Mouse (Mus musculus): ENCODE data around the gene Spint4. TPM values are rescaled to one million over a fixed set of nuclear protein-coding genes. Genes with fewer than 3 reads are reported as not detected.

The Spint4 gene
- total RNA-seq, 2 experiments from 2014 or later, result not detected

DNA sequence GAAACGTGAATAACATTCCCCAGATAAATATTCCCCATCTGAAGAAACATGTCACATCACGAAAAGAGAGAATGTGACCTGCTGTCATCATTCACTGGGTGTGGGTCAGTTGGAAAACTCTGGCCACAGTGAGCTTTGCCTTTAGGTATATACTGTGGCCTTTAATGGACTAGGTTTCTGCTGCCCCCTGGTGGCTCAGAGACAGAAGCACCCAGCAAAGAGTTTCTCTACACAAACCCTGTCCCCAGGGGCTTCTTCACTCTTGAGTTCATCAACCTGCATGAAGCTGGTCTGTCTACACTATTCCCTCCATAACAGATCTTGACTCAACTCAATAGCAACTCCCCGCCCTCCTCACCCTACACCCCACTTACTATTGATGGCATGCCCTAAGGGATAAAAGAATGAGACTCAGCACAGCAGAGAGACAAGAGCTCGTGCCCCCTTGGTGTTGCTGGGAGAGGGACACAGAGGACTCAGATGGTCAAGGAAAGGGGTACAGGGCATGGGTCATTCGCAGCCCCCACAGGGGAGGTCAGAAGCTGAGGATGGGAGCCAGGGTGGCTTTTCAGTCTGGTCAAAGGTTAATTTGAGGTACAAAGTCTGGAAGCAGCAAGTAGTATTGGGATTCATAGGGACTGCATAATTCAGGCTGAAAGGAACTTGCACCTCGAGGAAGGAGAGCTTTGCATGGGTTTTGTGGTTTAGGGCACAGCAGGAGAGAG lies 27.8 kb downstream of the Spint4 start:
- DNase-seq (ENCODE audit: low spot score), result no peak
- intact Hi-C loops (cut with DNase I), result loop anchor here (1.0 to 2.0 kb wide), 2 partner anchors 47 to 133 kb away; partner anchors contain the start of gene Eppin

DNA sequence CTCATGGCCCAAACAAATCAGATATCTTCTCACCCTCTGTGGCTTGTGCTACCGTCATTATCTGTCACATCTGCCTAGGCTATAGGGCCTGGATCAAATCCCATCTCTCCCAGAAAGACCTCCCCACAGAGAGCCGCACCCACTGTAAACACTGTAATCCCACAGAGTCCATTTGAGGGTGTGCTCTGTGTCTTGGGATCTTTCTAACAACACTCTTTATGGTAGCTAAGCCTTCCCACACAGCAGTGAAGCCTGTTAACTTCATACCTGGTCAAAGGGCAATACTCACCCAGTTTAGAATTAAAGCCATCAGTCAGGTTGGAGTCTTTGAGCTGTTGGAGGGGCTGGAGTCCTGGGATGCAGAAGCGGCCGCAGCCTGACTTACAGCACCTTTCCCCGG lies 33.4 kb downstream of the Spint4 start:
- no peak for DNase-seq (ENCODE audit: low spot score)
- intact Hi-C loops (cut with DNase I), result no loop called here

DNA sequence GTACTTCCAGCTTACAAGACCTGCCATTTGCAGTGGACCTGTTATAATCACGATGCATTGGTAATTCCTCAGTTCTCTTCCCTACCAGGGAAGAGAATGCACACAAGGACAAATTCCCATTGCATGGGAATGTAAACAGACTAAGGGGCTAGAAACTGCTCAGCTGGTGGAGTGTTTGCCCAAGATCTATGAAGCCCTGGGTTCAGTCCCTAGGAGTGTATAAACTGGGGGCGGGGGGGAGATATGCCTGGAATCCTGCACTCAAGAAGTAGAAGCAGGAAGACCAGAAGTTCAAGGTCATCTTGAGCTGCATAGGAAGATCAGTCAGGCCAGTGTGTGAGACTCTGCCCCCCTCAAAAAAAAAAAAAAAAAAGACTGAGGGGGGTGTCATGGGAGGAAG lies 35.0 kb downstream of the Spint4 start:
- intact Hi-C loops (cut with DNase I), result no loop called here
- no peak for DNase-seq (ENCODE audit: low spot score)

DNA sequence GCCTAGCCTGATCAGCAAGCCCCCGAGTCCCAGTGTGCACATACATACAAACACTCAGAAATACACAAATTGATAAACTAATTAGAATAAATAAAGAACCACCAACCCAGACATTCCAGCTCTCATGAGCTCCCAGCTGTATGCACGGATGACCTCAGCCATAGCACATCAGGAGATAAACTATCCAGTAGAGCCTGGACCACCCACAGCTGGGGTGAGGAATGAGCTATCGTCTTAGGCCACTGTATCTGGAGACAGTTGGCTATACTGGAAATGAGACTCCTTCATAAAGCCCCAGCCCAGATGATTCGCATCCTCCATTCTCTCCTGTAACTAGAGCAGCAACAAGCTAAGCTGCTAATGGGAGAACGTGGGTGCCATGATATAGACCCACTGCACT lies 36.5 kb downstream of the Spint4 start:
- no peak for DNase-seq (ENCODE audit: low spot score)
- intact Hi-C loops (cut with DNase I), result no loop called here

DNA sequence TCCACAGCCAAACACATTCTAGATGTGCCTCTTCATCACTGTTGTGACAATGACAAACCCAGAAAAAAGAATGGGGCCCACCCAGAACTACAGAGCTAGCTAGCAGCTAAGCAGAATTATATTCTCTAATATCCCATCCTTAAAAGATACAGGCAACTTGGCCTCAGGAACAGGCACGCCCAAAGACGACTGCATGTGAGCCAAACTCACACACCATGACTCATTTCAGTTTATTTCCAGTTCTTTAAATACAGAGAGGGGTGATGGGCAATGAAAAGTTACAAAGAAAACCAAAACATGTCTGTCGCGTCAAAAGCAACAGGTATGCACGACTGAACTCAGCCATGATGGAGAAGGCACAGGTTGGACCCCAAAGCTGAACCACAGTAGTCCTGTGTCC lies 37.1 kb downstream of the Spint4 start:
- intact Hi-C loops (cut with DNase I), result no loop called here
- no peak for DNase-seq (ENCODE audit: low spot score)

DNA sequence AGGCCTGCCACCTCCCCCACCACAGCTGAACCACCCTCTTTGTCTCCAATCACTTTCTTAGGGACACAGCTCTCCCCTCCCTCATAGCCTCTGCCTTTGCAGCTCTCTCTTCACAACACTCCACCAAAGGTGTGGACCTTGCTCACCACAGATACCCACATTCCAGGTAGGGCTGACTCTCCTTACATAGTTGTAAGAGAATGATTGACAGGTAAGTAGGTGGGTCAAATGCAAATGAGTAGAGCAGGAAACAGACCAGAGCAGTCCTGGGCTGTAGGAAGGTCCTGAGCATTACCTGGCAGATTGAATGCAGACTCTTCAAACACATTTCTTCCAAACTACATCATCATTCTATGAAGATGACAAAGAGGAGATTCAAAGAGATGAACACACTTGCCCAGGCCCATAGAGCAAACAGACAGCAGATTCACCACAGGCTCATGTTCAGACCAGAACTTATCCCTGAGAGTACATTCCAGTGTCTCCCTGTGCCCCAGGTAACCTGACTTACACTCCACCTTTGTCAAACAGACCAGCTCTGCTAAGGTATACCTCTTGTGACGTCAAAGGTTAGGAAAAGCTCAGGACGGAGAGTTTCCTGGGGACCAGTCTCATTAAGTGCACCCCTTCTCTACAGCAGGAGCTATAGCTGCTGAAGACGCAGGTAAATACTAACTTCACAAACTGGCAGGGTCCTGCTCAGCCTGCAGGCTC lies 39.2 kb downstream of the Spint4 start:
- intact Hi-C loops (cut with DNase I), result no loop called here
- DNase-seq (ENCODE audit: low spot score), result no peak

DNA sequence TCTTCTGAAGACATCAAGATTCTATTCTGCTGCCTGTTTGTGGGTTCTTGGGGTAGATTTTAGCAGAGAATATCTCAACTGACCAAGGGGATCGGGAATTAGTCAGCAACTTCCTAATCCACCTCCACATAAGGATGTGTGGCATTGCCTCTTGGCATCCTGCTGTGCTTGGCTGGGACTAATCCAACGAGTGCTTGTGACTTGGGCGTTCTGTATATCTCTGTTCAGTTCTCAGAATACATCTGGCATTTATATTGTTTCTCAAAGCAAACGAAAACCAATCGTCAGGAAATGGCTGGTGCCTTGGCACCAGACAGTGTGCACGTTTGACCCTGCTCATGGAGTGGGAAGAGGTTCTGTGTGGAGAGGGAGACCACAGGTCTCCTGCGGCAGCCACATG lies 41.6 kb downstream of the Spint4 start:
- DNase-seq (ENCODE audit: low spot score), result no peak
- intact Hi-C loops (cut with DNase I), result no loop called here

DNA sequence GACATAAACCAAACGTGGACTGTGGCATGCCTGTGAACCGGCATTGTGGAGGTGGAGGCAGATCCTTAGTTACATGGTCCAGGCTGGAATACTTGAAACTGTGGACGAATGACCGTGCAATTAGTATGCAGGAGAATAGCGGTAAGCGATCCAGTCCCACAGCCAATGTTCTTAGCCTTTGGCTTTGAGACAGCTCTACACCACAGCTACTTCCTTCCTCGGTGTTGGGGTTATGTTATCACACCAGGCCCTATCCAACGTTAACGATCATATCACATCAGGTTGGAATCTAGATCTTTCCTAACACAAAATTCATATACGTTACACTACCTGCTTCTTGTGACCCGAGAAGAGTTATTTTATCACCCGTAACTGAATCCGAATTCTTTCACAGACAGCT lies 46.7 kb downstream of the Spint4 start:
- no peak for DNase-seq (ENCODE audit: low spot score)
- intact Hi-C loops (cut with DNase I), result no loop called here

DNA sequence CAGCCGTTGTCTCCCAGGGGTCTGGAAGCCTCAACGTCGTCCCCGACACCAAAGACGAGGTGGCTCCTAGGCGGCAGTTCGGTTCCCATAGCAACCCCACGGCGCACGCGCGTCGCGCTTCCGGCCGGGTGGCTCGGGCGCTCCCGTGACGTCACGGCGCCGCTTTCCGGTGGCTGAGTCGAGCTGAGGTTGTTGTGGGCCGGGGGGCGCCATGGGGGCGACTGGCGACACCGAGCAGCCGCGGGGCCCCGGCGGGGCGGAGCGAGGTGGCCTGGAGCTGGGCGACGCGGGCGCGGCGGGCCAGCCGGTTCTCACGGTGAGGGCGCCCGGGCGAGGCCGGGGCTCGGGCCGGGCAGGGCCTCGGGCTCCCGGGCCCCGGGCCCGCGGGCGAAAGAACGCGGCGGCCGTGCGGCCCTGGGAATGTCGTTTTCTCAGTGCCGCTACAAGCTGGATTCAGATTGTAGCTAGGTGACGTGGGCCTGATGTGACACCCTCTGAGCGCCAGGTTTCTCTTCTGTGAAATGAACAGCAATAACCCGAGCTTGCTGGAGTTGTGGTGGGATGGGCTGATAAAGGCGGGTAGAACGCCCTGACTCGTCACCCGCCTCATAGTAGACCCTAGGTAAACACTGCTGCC lies 47.7 kb downstream of the Spint4 start, which contains the start of the genes Wfdc3 and Dnttip1:
Wfdc3 (minus strand) TSS at position 89 of the 637 bp plus-strand sequence.
Dnttip1 (plus strand) TSS at position 141 of the 637 bp plus-strand sequence.
- intact Hi-C loops (cut with DNase I), result no loop called here

DNA sequence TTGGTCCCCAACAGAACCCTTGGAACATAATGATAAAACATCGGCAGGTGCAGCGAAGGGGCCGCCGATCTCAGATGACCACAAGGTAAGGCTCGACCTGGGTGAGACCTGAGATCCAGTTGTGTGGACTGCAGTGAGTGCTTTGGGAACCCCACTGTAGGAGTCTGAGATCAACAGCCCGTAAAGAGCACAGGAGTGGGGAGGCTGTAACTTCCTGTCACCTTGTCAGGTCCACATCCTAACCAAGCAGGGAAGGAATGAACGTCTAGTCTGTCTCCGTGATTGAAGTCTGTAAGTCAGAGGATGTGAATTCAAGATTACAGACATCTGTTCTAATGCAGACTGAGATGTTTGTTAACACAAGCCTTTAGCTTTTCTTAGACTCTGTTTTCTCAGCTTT lies 48.4 kb downstream of the Spint4 start:
- intact Hi-C loops (cut with DNase I), result no loop called here

More for the DNA sequence above, 47.7 kb downstream of the Spint4 start, which contains the start of the genes Wfdc3 and Dnttip1:
- DNase-seq (ENCODE audit: low spot score), result peak; percentile 86

DNA sequence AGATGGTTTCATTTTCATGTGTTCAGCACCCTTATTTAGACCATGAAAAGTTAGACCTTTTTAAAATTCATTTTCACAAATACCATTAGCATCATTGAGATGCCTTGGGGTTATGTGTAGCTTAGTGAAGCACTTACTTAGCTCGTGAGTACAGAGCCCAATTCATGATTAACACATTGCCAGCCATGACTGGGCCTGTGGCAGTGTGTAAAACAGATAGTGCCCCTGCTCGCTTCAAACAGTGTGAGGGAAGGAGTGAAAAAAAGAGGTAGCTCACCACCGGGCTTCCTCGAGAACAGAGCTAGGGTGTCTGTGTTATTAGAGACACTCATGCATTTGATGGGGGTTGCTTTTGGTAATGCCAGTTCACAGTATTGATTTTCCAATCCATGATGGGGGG lies 49.9 kb downstream of the Spint4 start:
- intact Hi-C loops (cut with DNase I), result no loop called here
- DNase-seq (ENCODE audit: low spot score), result no peak

More for the DNA sequence above, 48.4 kb downstream of the Spint4 start:
- DNase-seq (ENCODE audit: low spot score), result no peak

DNA sequence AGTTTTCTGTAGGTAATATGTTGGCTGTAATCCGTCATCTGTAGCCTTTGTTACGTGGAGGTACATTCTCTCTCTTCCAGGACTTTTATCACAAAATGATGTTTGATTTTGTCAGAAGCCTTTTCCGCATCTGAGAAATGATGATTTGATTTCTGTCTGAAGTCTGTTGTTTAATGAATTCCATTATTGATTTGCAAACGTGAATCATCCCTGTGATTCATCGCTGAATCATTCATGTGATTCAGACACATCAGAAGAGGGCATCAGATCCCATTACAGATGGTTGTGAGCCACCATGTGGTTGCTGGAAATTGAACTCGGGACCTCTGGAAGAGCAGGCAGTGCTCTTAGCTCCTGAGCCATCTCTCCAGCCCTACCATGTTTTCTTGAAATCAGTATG lies 50.7 kb downstream of the Spint4 start:
- intact Hi-C loops (cut with DNase I), result no loop called here
- DNase-seq (ENCODE audit: low spot score), result no peak

Other genes starting within 250 kb of the Spint4 start
- 10 to 100 TPM; 22.2 to 26.8 TPM for gene Sys1, start 241.5 kb upstream of the Spint4 start, total RNA-seq (2021)
- gene Gm20458, start 237.5 kb upstream of the Spint4 start, total RNA-seq (2021), result 1 to 10 TPM; 1.4 to 2.5 TPM
- not detected for gene Trp53tg5, start 224.8 kb upstream of the Spint4 start, total RNA-seq (2021)
- gene Dbndd2, start 212.4 kb upstream of the Spint4 start, total RNA-seq (2021), result 10 to 100 TPM; 14.4 to 21.9 TPM
- gene Pigt, start 201.0 kb upstream of the Spint4 start, total RNA-seq (2021), result 10 to 100 TPM; 34.7 to 34.8 TPM
- under 1 TPM; 0.78 to 0.83 TPM for gene Wfdc2, start 136.1 kb upstream of the Spint4 start, total RNA-seq (2021)
- gene Spint3, start 125.0 kb upstream of the Spint4 start, total RNA-seq (2021), result not detected
- gene Wfdc6a, start 113.1 kb upstream of the Spint4 start, total RNA-seq (2021), result under 1 TPM in 1 of 2 experiments, not detected in 1; 0.34 TPM
- not detected for gene Eppin, start 104.9 kb upstream of the Spint4 start, total RNA-seq (2021)
- not detected for gene Wfdc6b, start 85.0 kb upstream of the Spint4 start, total RNA-seq (2021)
- not detected for gene Wfdc8, start 84.9 kb upstream of the Spint4 start, total RNA-seq (2021)
- not detected for gene Wfdc16, start 59.7 kb upstream of the Spint4 start, total RNA-seq (2021)
- gene Wfdc10, start 42.5 kb upstream of the Spint4 start, total RNA-seq (2021), result not detected
- gene Wfdc9, start 41.9 kb upstream of the Spint4 start, total RNA-seq (2021), result not detected
- not detected for gene Wfdc11, start 24.4 kb upstream of the Spint4 start, total RNA-seq (2021)
- not detected for gene Wfdc13, start 13.4 kb upstream of the Spint4 start, total RNA-seq (2021)
- not detected for gene Spint5, start 16.8 kb downstream of the Spint4 start, total RNA-seq (2021)
- under 1 TPM; 0.28 to 0.29 TPM for gene Wfdc3, start 47.4 kb downstream of the Spint4 start, total RNA-seq (2021)
- gene Dnttip1, start 47.5 kb downstream of the Spint4 start, total RNA-seq (2021), result 10 to 100 TPM; 24.4 to 25.8 TPM
- 1 to 10 TPM; 2.4 to 2.9 TPM for gene Ube2c, start 71.4 kb downstream of the Spint4 start, total RNA-seq (2021)
- gene Tnnc2, start 81.5 kb downstream of the Spint4 start, total RNA-seq (2021), result not detected
- 10 to 100 TPM; 24.7 to 27.5 TPM for gene Snx21, start 87.3 kb downstream of the Spint4 start, total RNA-seq (2021)
- 10 to 100 TPM; 10.7 to 12.2 TPM for gene Acot8, start 106.4 kb downstream of the Spint4 start, total RNA-seq (2021)
- gene Zswim3, start 106.6 kb downstream of the Spint4 start, total RNA-seq (2021), result 1 to 10 TPM; 2.5 to 3.1 TPM
- 1 to 10 TPM; 3.6 to 4.5 TPM for gene Zswim1, start 124.2 kb downstream of the Spint4 start, total RNA-seq (2021)
- under 1 TPM; 0.42 to 0.64 TPM for gene Spata25, start 130.0 kb downstream of the Spint4 start, total RNA-seq (2021)
- 100 to 1,000 TPM in 1 of 2 experiments, 10 to 100 TPM in 1; 90.9 to 108 TPM for gene Ctsa, start 134.4 kb downstream of the Spint4 start, total RNA-seq (2021)
- 10 to 100 TPM; 39.9 to 44.6 TPM for gene Neurl2, start 135.0 kb downstream of the Spint4 start, total RNA-seq (2021)
- gene Pltp, start 159.2 kb downstream of the Spint4 start, total RNA-seq (2021), result 10 to 100 TPM; 35.9 to 37.5 TPM
- gene Pcif1, start 180.8 kb downstream of the Spint4 start, total RNA-seq (2021), result 10 to 100 TPM; 27.5 to 34.6 TPM
- gene Zfp335, start 213.3 kb downstream of the Spint4 start, total RNA-seq (2021), result 1 to 10 TPM; 8.6 to 9.2 TPM
- under 1 TPM; 0.55 to 0.61 TPM for gene Mmp9, start 242.3 kb downstream of the Spint4 start, total RNA-seq (2021)

All from heart, postnatal 25 days (tissue).